Mouse (Mus musculus) mesoderm, embryonic 11.5 days (tissue): ENCODE measurements around the gene Scgb2b15.
"Not testable (repeated sequence)": the region's sequence is repeated elsewhere in the genome, so short reads cannot be mapped to it uniquely, and the experiment has no call there.

Source experiments
- DNase-seq: peaks from one replicate; pipeline ENCODE4 v3.0.0-alpha.2; 2012; ENCODE audit warnings: low read depth, low spot score

Gene Scgb2b15

GRCm38 (mm10) chr7:32829562-32829961 is at the start of gene Scgb2b15:
TSS of gene Scgb2b15 (minus strand) at chr7:32829662.
- DNase-seq, result not testable (repeated sequence)

DNA sequence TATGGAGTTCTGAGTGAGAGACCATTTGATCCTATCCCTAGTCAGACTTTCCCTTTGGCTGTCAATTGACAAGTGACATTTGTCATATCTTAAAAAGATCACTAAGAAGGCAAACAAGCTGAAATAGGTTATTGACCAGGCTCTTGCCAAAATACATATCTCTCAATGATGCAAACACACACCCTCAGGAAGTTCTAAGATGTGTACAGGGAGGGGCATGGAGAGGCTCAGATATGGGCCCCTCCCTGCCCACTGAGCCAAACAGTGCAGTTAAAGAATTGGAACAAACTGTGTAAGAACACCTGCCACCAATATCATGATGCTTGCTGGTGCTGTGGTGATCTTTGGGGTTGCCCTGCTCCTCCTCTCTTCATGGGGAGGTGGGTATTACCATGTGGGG is 6.8 kb upstream of the Scgb2b15 start, which contains the start of gene Scgb1b15:
Scgb1b15 (plus strand) TSS at position 301 of the 400 bp plus-strand sequence.
- not testable (repeated sequence) for DNase-seq
